Mouse (Mus musculus) liver (tissue): ENCODE data around the gene Ror1.
A peak's percentile ranks its signal among the peaks of the same experiment; 100 is the strongest.

Experiments
- DNase-seq: peaks from one replicate; pipeline ENCODE4 v3.0.0-alpha.2; 2020; ENCODE audit warnings: mixed read lengths

The Ror1 gene

GRCm38 (mm10) chr4:100095685-100096595 is at the start of gene Ror1:
Gene Ror1 (plus strand): TSS chr4:100095791.
- DNase-seq, result peak; percentile 77

- no peak for DNase-seq
These were observed 48.5 kb upstream of the Ror1 start for GRCm38 (mm10) chr4:100047066-100047465.

- DNase-seq, result no peak
These were observed 47.1 kb upstream of the Ror1 start for GRCm38 (mm10) chr4:100048351-100048950.

- DNase-seq, result no peak
These were observed 43.8 kb upstream of the Ror1 start for GRCm38 (mm10) chr4:100051767-100052166.

- no peak for DNase-seq
These were observed 43.3 kb upstream of the Ror1 start for GRCm38 (mm10) chr4:100052258-100052657.

GRCm38 (mm10) chr4:100056046-100056445 is 39.5 kb upstream of the Ror1 start:
- no peak for DNase-seq

GRCm38 (mm10) chr4:100056446-100056845 is 39.1 kb upstream of the Ror1 start:
- DNase-seq, result no peak

- no peak for DNase-seq
These were observed 38.2 kb upstream of the Ror1 start for GRCm38 (mm10) chr4:100057381-100057780.

- no peak for DNase-seq
These were observed 37.0 kb upstream of the Ror1 start for GRCm38 (mm10) chr4:100058631-100059030.

GRCm38 (mm10) chr4:100059811-100060210 is 35.8 kb upstream of the Ror1 start:
- DNase-seq, result no peak

- no peak for DNase-seq
These were observed 34.1 kb upstream of the Ror1 start for GRCm38 (mm10) chr4:100061396-100062066.

- no peak for DNase-seq
These were observed 29.9 kb upstream of the Ror1 start for GRCm38 (mm10) chr4:100065686-100066085.

GRCm38 (mm10) chr4:100070101-100070500 is 25.5 kb upstream of the Ror1 start:
- no peak for DNase-seq

- DNase-seq, result no peak
These were observed 1.1 kb downstream of the Ror1 start for GRCm38 (mm10) chr4:100096596-100097181.

- DNase-seq, result no peak
These were observed 1.9 kb downstream of the Ror1 start for GRCm38 (mm10) chr4:100097364-100097979.

GRCm38 (mm10) chr4:100101066-100101820 is 5.7 kb downstream of the Ror1 start:
- no peak for DNase-seq

- no peak for DNase-seq
These were observed 6.3 kb downstream of the Ror1 start for GRCm38 (mm10) chr4:100101844-100102243.

- no peak for DNase-seq
These were observed 8.7 kb downstream of the Ror1 start for GRCm38 (mm10) chr4:100104241-100104640.

- DNase-seq, result no peak
These were observed 12.0 kb downstream of the Ror1 start for GRCm38 (mm10) chr4:100107593-100107992.

- DNase-seq, result no peak
These were observed 13.0 kb downstream of the Ror1 start for GRCm38 (mm10) chr4:100108551-100108950.

- no peak for DNase-seq
These were observed 18.6 kb downstream of the Ror1 start for GRCm38 (mm10) chr4:100114148-100114547.

GRCm38 (mm10) chr4:100116366-100116765 is 20.8 kb downstream of the Ror1 start:
- DNase-seq, result no peak
